ENCODE assay signal across 10 mouse cellular contexts in genomic region chr19:47902316-47903201, GRCm38 (mm10). TPM values are rescaled to one million over a fixed set of nuclear protein-coding genes. Genes with fewer than 3 reads are reported as not detected.
A peak's percentile ranks its signal among the peaks of the same experiment; 100 is the strongest.
DNase-seq lines count a peak whose midpoint lies in the region; ATAC-seq and TF ChIP-seq lines count a peak whose summit lies in the region.
"Had no signal": no experiment of that assay in that cellular context is flagged by ENCODE, and none has a peak within 500 bp of the region (broad histone marks: within the 10 kb centered on the region; RNA-seq: fewer than 3 reads in every experiment).

No protein-coding gene starts in this region.

- peak; percentile 48 for DNase-seq in adrenal gland, adult 8-10 months
- no peak for DNase-seq in adrenal gland, adult 18-20 months (ENCODE audit: low spot score in 2 of 2)
- DNase-seq in 416B (ENCODE audit: low read depth): peak; percentile 89
- no peak for DNase-seq in heart, embryonic 10.5 days (ENCODE audit: low spot score)
- peak; percentile 59 for DNase-seq in kidney, postnatal 0 days (ENCODE audit: low spot score)
- DNase-seq in layer of hippocampus, postnatal 14 days (ENCODE audit: low spot score in 2 of 2): no peak
- no peak for DNase-seq in left cerebral cortex, postnatal 14 days (ENCODE audit: low spot score in 2 of 2)
- DNase-seq: forebrain, postnatal 0 days; liver, embryonic 13.5 days had no signal

- peaks cover 57% of the 10 kb centered on the region for H3K4me1 ChIP-seq in heart, embryonic 10.5 days
- peaks cover 33% of the 10 kb centered on the region; the same call in 1 of the 2 replicates for H3K4me1 ChIP-seq in kidney, postnatal 0 days (replicated peaks; ENCODE audit: insufficient read depth, low read length)

- no peaks in the 10 kb centered on the region for H3K27me3 ChIP-seq in heart, embryonic 10.5 days (ENCODE audit: insufficient read depth, poor library complexity, severe bottlenecking)
- H3K27me3 ChIP-seq in kidney, postnatal 0 days (ENCODE audit: insufficient read depth, low read length): no peaks in the 10 kb centered on the region
- H3K27me3 ChIP-seq: liver, embryonic 13.5 days had no signal

- peak overlapping the region; percentile 71 for H3K27ac ChIP-seq in heart, embryonic 10.5 days
- H3K27ac ChIP-seq in kidney, postnatal 0 days: peak overlapping the region; percentile 37
- H3K27ac ChIP-seq: liver, embryonic 13.5 days had no signal

- H3K9me3 ChIP-seq in heart, embryonic 10.5 days: no peaks in the 10 kb centered on the region
- H3K9me3 ChIP-seq in kidney, postnatal 0 days (replicated peaks; ENCODE audit: low read length): no peaks in the 10 kb centered on the region
- H3K9me3 ChIP-seq: liver, embryonic 13.5 days had no signal

- TF ChIP-seq CTCF in kidney, postnatal 0 days (IDR thresholded peaks at IDR 0.05; ENCODE audit: low read depth): no peak

- intact Hi-C loops in left cerebral cortex, postnatal 14 days (cut with DNase I): no loop called here

- H3K4me2 ChIP-seq in kidney, postnatal 0 days (ENCODE audit: low read length): no peak overlapping the region
- H3K4me2 ChIP-seq: liver, embryonic 13.5 days had no signal

- 69% methylated on average over 13 of the region's 13 CpGs for WGBS in heart, embryonic 10.5 days
- 40% methylated on average over 13 of the region's 13 CpGs for WGBS in kidney, postnatal 0 days

- H3K4me3 ChIP-seq in heart, embryonic 10.5 days: no peak overlapping the region
- H3K4me3 ChIP-seq in kidney, postnatal 0 days (replicated peaks; ENCODE audit: low read depth, low read length): no peak overlapping the region
- H3K4me3 ChIP-seq: liver, embryonic 13.5 days had no signal

- no peak overlapping the region for H3K9ac ChIP-seq in kidney, postnatal 0 days (ENCODE audit: low read depth, low read length)
- H3K9ac ChIP-seq: forebrain, postnatal 0 days; liver, embryonic 13.5 days had no signal

- ATAC-seq in kidney, postnatal 0 days (replicated peaks; ENCODE audit: low FRiP score, low read depth): peak; percentile 44; the same call in 1 of the 2 replicates
- no peak for ATAC-seq in cerebellum, adult (ENCODE audit: insufficient number of reproducible peaks, low FRiP score, low TSS enrichment)

- peaks cover 29% of the 10 kb centered on the region for H3K36me3 ChIP-seq in heart, embryonic 10.5 days
- 0 out of 2 replicates have a peak, but pooled peaks cover under 1% of the 10 kb centered on the region for H3K36me3 ChIP-seq in kidney, postnatal 0 days (ENCODE audit: insufficient read depth, low read length)

RNA-seq across cellular contexts. Expression of gene Cfap43, which starts 16.5 kb away (rescaled TPM):
- not detected for total RNA-seq in adrenal gland, adult 8-10 months (2022)
- not detected for total RNA-seq in adrenal gland, adult 18-20 months (2021)
- polyA plus RNA-seq in heart, embryonic 10.5 days (2016; fragmentation: Nextera tagmentation; extraction: Ambion mirVana): 0.06 and 0.11 TPM in 2 replicates
- polyA plus RNA-seq in kidney, postnatal 0 days (2015; fragmentation: Nextera tagmentation; extraction: Ambion mirVana): 0.06 and 0.16 TPM in 2 replicates
- total RNA-seq in layer of hippocampus, postnatal 14 days (2021): 1 to 10 TPM; 1.5 to 4.8 TPM
- 1 to 10 TPM in 1 of 2 experiments, under 1 TPM in 1; 0.34 to 1.2 TPM for total RNA-seq in left cerebral cortex, postnatal 14 days (2021)

RNA-seq across cellular contexts. Expression of gene Itprip, which starts 16.5 kb away (rescaled TPM):
- total RNA-seq in adrenal gland, adult 8-10 months (2022): 10 to 100 TPM; 12.4 to 23.1 (median 17.1) TPM
- total RNA-seq in adrenal gland, adult 18-20 months (2021): 10 to 100 TPM; 16.8 to 17.7 TPM
- polyA plus RNA-seq in heart, embryonic 10.5 days (2016; fragmentation: Nextera tagmentation; extraction: Ambion mirVana): 15.6 and 21.1 TPM in 2 replicates
- 10.7 and 12.1 TPM in 2 replicates for polyA plus RNA-seq in kidney, postnatal 0 days (2015; fragmentation: Nextera tagmentation; extraction: Ambion mirVana)
- total RNA-seq in layer of hippocampus, postnatal 14 days (2021): 1 to 10 TPM; 1.7 to 1.9 TPM
- total RNA-seq in left cerebral cortex, postnatal 14 days (2021): 1 to 10 TPM in 1 of 2 experiments, under 1 TPM in 1; 0.94 to 1.1 TPM

RNA-seq across cellular contexts. Expression of gene Cfap58, which starts 34.9 kb away (rescaled TPM):
- under 1 TPM in 3 of 4 experiments, not detected in 1; 0.07 to 0.12 (median 0.11) TPM for total RNA-seq in adrenal gland, adult 8-10 months (2022)
- under 1 TPM in 1 of 2 experiments, not detected in 1; 0.10 TPM for total RNA-seq in adrenal gland, adult 18-20 months (2021)
- polyA plus RNA-seq in heart, embryonic 10.5 days (2016; fragmentation: Nextera tagmentation; extraction: Ambion mirVana): 0.10 and 0.23 TPM in 2 replicates
- 0.09 TPM in 1 of 2 replicates, not detected in the other for polyA plus RNA-seq in kidney, postnatal 0 days (2015; fragmentation: Nextera tagmentation; extraction: Ambion mirVana)
- total RNA-seq in layer of hippocampus, postnatal 14 days (2021): under 1 TPM; 0.29 to 0.55 TPM
- under 1 TPM; 0.24 to 0.55 TPM for total RNA-seq in left cerebral cortex, postnatal 14 days (2021)
- polyA plus RNA-seq: liver, embryonic 13.5 days had no signal

RNA-seq across cellular contexts. Expression of gene Gsto2, which starts 37.2 kb away (rescaled TPM):
- 1 to 10 TPM; 1.0 to 3.4 (median 1.9) TPM for total RNA-seq in adrenal gland, adult 8-10 months (2022)
- 1 to 10 TPM; 2.1 to 3.1 TPM for total RNA-seq in adrenal gland, adult 18-20 months (2021)
- polyA plus RNA-seq in heart, embryonic 10.5 days (2016; fragmentation: Nextera tagmentation; extraction: Ambion mirVana): 0.59 and 1.0 TPM in 2 replicates
- polyA plus RNA-seq in kidney, postnatal 0 days (2015; fragmentation: Nextera tagmentation; extraction: Ambion mirVana): 1.7 and 1.9 TPM in 2 replicates
- total RNA-seq in layer of hippocampus, postnatal 14 days (2021): 1 to 10 TPM; 1.8 to 3.0 TPM
- 1 to 10 TPM; 1.4 to 1.7 TPM for total RNA-seq in left cerebral cortex, postnatal 14 days (2021)

RNA-seq across cellular contexts. Expression of gene Gsto1, which starts 47.8 kb away (rescaled TPM):
- total RNA-seq in adrenal gland, adult 8-10 months (2022): 10 to 100 TPM; 63.2 to 81.2 (median 73.3) TPM
- 100 to 1,000 TPM in 1 of 2 experiments, 10 to 100 TPM in 1; 82.8 to 101 TPM for total RNA-seq in adrenal gland, adult 18-20 months (2021)
- polyA plus RNA-seq in heart, embryonic 10.5 days (2016; fragmentation: Nextera tagmentation; extraction: Ambion mirVana): 81.5 and 129 TPM in 2 replicates
- 150 and 159 TPM in 2 replicates for polyA plus RNA-seq in kidney, postnatal 0 days (2015; fragmentation: Nextera tagmentation; extraction: Ambion mirVana)
- total RNA-seq in layer of hippocampus, postnatal 14 days (2021): 10 to 100 TPM; 74.0 to 77.7 TPM
- total RNA-seq in left cerebral cortex, postnatal 14 days (2021): 10 to 100 TPM; 58.1 to 62.5 TPM

Comparison
In these comparisons a context has a peak if more than half of its experiments do, and no peak if none do; other contexts are left out.
1. DNase-seq: peak in adrenal gland, adult 8-10 months (single experiment), 416B (single experiment) and kidney, postnatal 0 days (single experiment); none in adrenal gland, adult 18-20 months (0 of 2), heart, embryonic 10.5 days (single experiment), layer of hippocampus, postnatal 14 days (0 of 2) and left cerebral cortex, postnatal 14 days (0 of 2).
2. RNA of gene Itprip, which starts 16.5 kb away (total RNA-seq): 12.4 to 23.1 TPM in adrenal gland, adult 8-10 months and 16.8 to 17.7 TPM in adrenal gland, adult 18-20 months; 1.7 to 1.9 TPM in layer of hippocampus, postnatal 14 days and 0.94 to 1.1 TPM in left cerebral cortex, postnatal 14 days; every median in the first group is over 4 times any median in the second.